Mouse (Mus musculus) heart, postnatal 0 days (tissue): Measurements from ENCODE around the gene Vapa.

Experiments
- CTCF ChIP-seq: IDR thresholded peaks from 2 replicates; pipeline ENCODE4 v1.5.1; 2016; ENCODE audit warnings: antibody characterized with exemption, control low read depth, low read depth
- EP300 ChIP-seq: IDR thresholded peaks from 2 replicates; pipeline ENCODE4 v1.6.1; 2016; ENCODE audit warnings: antibody characterized with exemption, low read depth

- TF ChIP-seq EP300 = no peak
- TF ChIP-seq CTCF = no peak
These were observed 22.5 kb upstream of the Vapa start for GRCm38 (mm10) chr17:65635715-65636360.
